Mouse (Mus musculus) bone marrow, adult 2 months (tissue): ENCODE measurements around the gene Stim1. TPM values are rescaled to one million over a fixed set of nuclear protein-coding genes. Genes with fewer than 3 reads are reported as not detected.

Experiments
- H3K27ac ChIP-seq: fragments of 200-500 bp; 2 replicates; pipeline ENCODE4 v1.5.1; 2012; ENCODE audit warnings: low read depth, mild to moderate bottlenecking, control low read depth, inconsistent platforms, low read length; ENCODE audit not compliant: control insufficient read depth, poor library complexity, insufficient read depth
- H3K4me1 ChIP-seq: fragments of 200-500 bp; 2 replicates; pipeline ENCODE4 v1.6.1; 2011; ENCODE audit warnings: low read length; ENCODE audit not compliant: control insufficient read depth, insufficient read depth
- H3K4me3 ChIP-seq: fragments of 200-500 bp; replicated peaks from 2 replicates; pipeline ENCODE3; 2011; ENCODE audit warnings: mild to moderate bottlenecking, low read depth, low read length, control low read depth; ENCODE audit not compliant: control insufficient read depth
- CTCF ChIP-seq: fragments of 200-500 bp; IDR thresholded peaks from 2 replicates; pipeline ENCODE4 v1.5.1; 2011; ENCODE audit warnings: low read length, control low read depth; ENCODE audit not compliant: control insufficient read depth, insufficient read depth
- POLR2A ChIP-seq: fragments of 200-500 bp; IDR thresholded peaks from 2 replicates; pipeline ENCODE4 v1.6.1; 2011; ENCODE audit warnings: low read depth, mild to moderate bottlenecking, control low read depth, low read length, borderline replicate concordance; ENCODE audit not compliant: control insufficient read depth
- WGBS: fragments of 180-500 bp; shearing (Covaris S2); methylation state at CpG from one replicate; pipeline ENCODE4 v1.1.7; 2018; 5-methylcytosine and 5-hydroxymethylcytosine counted together
- polyA plus RNA-seq: library from polyadenylated mRNA; stranded (reverse); fragments of >200 nt; gene quantifications from 2 replicates; pipeline ENCODE4 v1.2.4, GENCODE M21; 2011; ENCODE audit warnings: low replicate concordance; ENCODE audit not compliant: missing spikeins, insufficient read depth, insufficient read length

The Stim1 gene
- polyA plus RNA-seq, 1 experiment: 24.8 TPM

DNA sequence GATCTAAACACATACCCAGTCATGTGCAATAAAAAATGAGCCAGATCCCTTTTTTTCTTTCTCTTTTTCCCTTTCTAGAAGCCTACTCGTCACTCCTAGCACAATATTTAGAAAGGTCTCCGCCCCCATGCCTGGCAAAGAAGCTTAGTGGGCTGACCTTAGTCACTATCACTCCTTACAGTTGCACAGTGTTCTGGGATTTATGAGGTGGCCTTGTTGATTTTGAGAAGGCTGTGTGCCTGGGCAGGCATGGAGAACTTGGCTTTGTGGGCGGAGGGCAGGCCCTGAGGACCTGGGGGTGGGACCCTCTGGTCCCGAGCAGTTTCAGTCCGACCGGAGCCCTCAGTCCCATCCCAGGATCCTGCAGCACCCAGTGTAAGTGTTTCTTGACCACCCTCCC is 37.8 kb upstream of the Stim1 start:
- Histone ChIP-seq H3K4me3 (no peak overlapping the region), H3K4me1 (no peaks in the 10 kb centered on the region), H3K27ac (no peak overlapping the region)
- WGBS: 83% methylated on average over 6 of the region's 6 CpGs
- TF ChIP-seq POLR2A: no peak

DNA sequence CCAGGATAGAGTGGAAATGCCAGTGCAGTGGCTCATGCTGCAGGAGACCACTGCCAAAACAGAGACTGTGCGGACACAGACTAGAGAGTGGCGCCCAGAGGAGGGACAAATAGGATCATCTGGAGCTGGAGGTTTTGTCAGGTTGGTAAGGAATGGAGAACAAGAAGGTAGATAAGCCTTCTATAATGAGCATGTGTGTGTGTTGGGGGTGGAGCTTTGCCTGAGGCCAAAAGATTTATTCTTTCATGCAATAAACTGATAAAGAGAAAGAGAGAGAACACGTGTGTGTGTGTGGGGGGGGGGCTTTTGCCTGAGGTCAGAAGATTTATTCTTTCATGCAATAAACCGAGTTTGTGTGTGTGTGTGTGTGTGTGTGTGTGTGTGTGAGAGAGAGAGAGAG is 34.5 kb upstream of the Stim1 start:
- no peak overlapping the region for H3K27ac ChIP-seq
- WGBS: 63% methylated on average over 4 of the region's 4 CpGs
- H3K4me1 ChIP-seq: no peaks in the 10 kb centered on the region
- no peak overlapping the region for H3K4me3 ChIP-seq
- TF ChIP-seq CTCF (no peak), POLR2A (no peak)

DNA sequence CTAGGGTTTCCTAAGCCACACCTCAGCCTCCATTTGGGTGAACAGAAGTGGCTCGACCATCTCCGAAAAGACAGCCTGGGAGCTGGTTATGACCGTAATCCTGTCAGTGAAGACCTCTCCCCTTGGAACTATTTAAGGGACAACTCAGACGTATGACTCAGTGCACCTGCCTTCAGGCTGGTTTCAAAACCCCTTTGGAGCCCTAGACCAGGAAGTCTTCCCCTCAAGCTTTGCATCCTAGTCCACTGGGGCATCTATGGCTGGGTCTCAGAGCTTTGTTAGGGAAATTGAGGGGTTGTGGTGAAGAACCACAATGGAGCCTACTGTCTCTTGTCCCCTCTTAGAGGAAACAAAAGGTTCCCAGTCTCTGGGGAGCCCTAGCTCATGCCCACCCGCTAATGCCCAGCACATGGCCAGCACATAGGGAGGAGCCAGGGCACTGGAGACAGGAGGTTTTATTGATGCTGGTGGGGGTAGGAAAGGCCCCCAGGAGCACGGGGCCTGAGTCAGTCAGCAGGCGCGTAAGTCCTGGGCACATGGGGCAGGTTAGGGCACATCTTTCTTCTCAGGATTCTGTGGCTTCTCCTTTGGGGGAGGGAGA is 28.8 kb upstream of the Stim1 start:
- H3K4me3 ChIP-seq: no peak overlapping the region
- H3K4me1 ChIP-seq: peaks cover 6% of the 10 kb centered on the region; the same call in 1 of the 2 replicates
- TF ChIP-seq POLR2A (no peak), CTCF (no peak)
- H3K27ac ChIP-seq: no peak overlapping the region
- 80% methylated on average over 8 of the region's 8 CpGs for WGBS

DNA sequence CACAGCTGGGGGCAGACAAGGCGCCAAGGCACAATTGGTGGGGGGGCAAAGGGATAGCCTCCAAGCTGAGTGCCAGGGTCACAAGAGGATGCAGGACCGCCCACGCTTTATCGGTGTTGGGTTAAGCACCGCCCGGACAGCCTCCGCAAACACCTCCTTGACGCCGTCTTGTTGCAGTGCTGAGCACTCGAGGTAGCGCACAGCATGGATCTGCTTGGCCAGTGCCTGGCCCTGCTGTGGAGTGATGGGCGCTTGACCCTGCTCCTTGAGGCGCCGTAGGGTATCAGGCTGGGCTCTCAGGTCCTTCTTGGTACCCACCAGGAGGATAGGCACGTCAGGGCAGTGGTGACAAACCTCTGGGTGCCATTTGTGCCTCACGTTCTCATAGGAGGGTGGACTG is 28.0 kb upstream of the Stim1 start:
- H3K27ac ChIP-seq: no peak overlapping the region
- no peak overlapping the region for H3K4me3 ChIP-seq
- TF ChIP-seq CTCF (no peak), POLR2A (no peak)
- 90% methylated on average over 16 of the region's 16 CpGs for WGBS
- H3K4me1 ChIP-seq: peaks cover 7% of the 10 kb centered on the region; the same call in 1 of the 2 replicates

DNA sequence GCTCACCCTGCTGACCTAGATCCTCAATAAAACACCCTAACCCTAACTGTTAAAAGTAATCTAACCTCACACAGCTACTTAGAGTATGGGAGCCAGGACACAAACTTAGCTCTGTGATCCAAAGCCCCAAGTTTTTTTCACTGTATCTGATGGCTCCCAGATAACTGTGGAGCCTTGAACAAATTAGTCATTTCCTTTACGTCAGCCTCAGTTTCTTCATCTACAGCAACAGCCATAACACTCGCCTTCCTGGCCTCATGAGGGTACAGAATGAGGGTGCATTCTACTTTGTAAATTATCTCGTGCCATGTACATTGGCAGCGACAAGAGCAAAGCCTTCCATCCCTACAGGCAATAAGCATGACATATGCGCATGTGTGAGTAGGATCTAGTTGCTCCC is 25.2 kb upstream of the Stim1 start:
- TF ChIP-seq POLR2A: no peak
- no peak for TF ChIP-seq CTCF
- WGBS: 36% methylated on average over 5 of the region's 5 CpGs
- Histone ChIP-seq H3K27ac (peak overlapping the region; percentile 8; the same call in 1 of the 2 replicates), H3K4me1 (peaks cover 8% of the 10 kb centered on the region; the same call in 1 of the 2 replicates), H3K4me3 (no peak overlapping the region)

DNA sequence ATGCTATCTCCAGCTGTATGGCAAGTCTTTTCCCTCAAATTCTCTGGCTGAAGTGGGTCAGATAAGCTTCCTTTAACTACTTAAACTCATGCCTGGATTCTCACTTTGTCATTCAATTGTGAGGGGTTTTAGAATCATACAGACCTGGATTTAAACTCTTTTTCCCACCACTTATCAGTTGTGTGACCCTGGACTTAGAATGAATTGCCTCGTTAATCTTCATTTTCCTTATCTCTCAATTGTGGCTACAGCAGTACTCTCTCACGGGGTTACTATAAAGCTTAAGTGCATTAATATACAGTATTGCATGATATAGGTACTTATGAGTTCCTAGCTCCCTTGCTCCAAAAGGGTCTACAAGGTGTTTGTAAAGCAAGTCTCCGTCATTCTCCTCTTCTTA is 24.7 kb upstream of the Stim1 start:
- Histone ChIP-seq H3K4me1 (peaks cover 8% of the 10 kb centered on the region; the same call in 1 of the 2 replicates), H3K27ac (peak overlapping the region; percentile 52; the same call in 1 of the 2 replicates), H3K4me3 (no peak overlapping the region)
- WGBS: 56% methylated on average over 3 of the region's 3 CpGs
- TF ChIP-seq CTCF (no peak), POLR2A (no peak)

DNA sequence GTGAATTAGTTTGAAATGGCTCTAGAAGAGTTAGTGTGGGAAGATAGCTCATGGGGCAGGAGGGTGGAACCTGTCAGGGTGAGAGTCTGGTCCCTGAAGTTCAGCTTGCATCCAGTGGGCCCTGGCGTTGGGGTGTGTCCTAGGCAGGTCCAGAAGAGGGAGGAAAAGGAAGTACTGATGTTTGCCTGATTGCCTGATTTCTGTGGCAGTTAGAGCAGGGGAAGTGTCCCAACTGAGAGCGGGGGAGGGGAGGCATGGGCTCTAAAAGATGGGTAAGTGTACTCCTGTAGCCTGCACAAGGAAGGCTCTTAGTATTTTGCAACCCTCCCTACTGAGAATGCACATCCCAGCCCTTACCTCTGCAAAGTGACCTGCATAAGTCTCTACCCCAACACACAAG is 23.7 kb upstream of the Stim1 start:
- peaks cover 8% of the 10 kb centered on the region for H3K4me1 ChIP-seq
- WGBS: 13% methylated on average over 2 of the region's 2 CpGs
- H3K4me3 ChIP-seq: peak overlapping the region; percentile 34
- no peak for TF ChIP-seq POLR2A
- TF ChIP-seq CTCF: no peak
- peak overlapping the region; percentile 57 for H3K27ac ChIP-seq

DNA sequence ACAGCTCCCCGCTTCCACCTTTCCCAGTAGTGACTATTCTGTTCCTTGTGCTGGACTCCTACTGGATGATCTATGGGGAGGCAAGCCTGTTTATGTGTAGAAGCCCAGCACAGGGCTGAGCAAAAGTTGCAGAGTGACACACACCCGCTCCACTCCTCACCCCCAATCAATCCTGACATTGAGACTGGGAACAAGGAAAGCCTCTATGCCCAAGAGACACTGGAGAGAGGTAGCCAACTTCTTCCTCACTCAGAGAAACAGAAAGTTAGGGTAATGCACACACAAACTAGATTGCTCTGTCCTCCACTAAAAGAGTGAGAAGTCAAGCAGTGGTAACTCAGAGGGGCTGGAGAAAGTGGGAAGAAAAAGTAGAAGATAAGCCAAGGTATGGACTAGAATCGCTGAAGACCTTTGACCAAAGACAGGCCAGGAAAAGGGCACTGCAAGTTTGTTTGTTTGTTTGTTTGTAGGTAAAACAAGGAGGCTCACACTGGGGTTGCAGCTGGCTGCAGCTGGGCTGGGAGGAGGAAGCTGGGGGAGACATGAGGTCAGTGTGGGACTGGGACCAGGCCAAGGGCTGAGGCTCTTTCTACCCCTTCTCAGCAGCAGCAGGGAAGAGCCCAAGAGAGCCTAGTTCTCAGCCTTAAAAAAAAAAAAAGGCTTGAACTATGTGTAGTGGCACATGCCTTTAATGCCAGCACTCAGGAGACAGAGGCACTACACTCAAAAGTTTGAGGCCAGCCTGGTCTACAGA is 22.6 kb upstream of the Stim1 start:
- peak overlapping the region; percentile 72 for H3K27ac ChIP-seq
- no peak for TF ChIP-seq CTCF
- TF ChIP-seq POLR2A: no peak
- 44% methylated on average over 3 of the region's 3 CpGs for WGBS
- H3K4me3 ChIP-seq: peak overlapping the region; percentile 18
- H3K4me1 ChIP-seq: peaks cover 8% of the 10 kb centered on the region
